Mouse (Mus musculus) neural tube, embryonic 11.5 days (tissue): ENCODE measurements around the gene Mmachc. TPM values are rescaled to one million over a fixed set of nuclear protein-coding genes. Genes with fewer than 3 reads are reported as not detected.

Source experiments
- ATAC-seq: fragments of 200-750 bp; cut with Nextera tagmentation; 2 replicates; pipeline ENCODE4 v1.8.0; 2017; ENCODE audit warnings: moderate number of reproducible peaks, mild to moderate bottlenecking, moderate TSS enrichment, moderate library complexity; ENCODE audit not compliant: insufficient read depth, low FRiP score, low TSS enrichment
- DNase-seq: peaks from one replicate; pipeline ENCODE4 v3.0.0-alpha.2; 2015; ENCODE audit warnings: low spot score
- H3K27ac ChIP-seq: fragments of 300-500 bp; sonication (generic); 2 replicates; pipeline ENCODE4 v1.5.1; 2014; ENCODE audit warnings: low read depth, mild to moderate bottlenecking, low read length
- H3K27me3 ChIP-seq: fragments of 300-500 bp; sonication (generic); 2 replicates; pipeline ENCODE4 v1.6.1; 2014; ENCODE audit warnings: mild to moderate bottlenecking, low read length, mixed read lengths; ENCODE audit not compliant: control insufficient read depth, insufficient read depth
- H3K36me3 ChIP-seq: fragments of 300-500 bp; sonication (generic); 2 replicates; pipeline ENCODE4 v1.6.1; 2014; ENCODE audit warnings: mild to moderate bottlenecking, low read length, moderate library complexity, mixed read lengths; ENCODE audit not compliant: control insufficient read depth, insufficient read depth
- H3K4me1 ChIP-seq: fragments of 300-500 bp; sonication (generic); 2 replicates; pipeline ENCODE4 v1.6.1; 2014; ENCODE audit warnings: low read length, mixed read lengths; ENCODE audit not compliant: control insufficient read depth, insufficient read depth
- H3K4me2 ChIP-seq: fragments of 300-500 bp; sonication (generic); 2 replicates; pipeline ENCODE4 v1.6.1; 2014; ENCODE audit warnings: low read depth, mild to moderate bottlenecking, moderate library complexity
- H3K4me3 ChIP-seq: fragments of 300-500 bp; sonication (generic); 2 replicates; pipeline ENCODE4 v1.5.1; 2014; ENCODE audit warnings: low read depth, low read length
- H3K9ac ChIP-seq: fragments of 300-500 bp; sonication (generic); 2 replicates; pipeline ENCODE4 v1.6.1; 2014; ENCODE audit warnings: mild to moderate bottlenecking, low read length
- H3K9me3 ChIP-seq: fragments of 300-500 bp; sonication (generic); 2 replicates; pipeline ENCODE4 v1.6.1; 2016; ENCODE audit warnings: low read length; ENCODE audit not compliant: control insufficient read depth
- WGBS: fragments of 180-500 bp; shearing (Covaris S2); extraction: QIAGEN DNeasy Blood & Tissue Kit; methylation state at CpG from one replicate; pipeline ENCODE4 v1.1.7; 2014; 5-methylcytosine and 5-hydroxymethylcytosine counted together
- polyA plus RNA-seq: library from polyadenylated mRNA; unstranded; fragments of >200 nt; fragmentation: Nextera tagmentation; extraction: Ambion mirVana; gene quantifications from 2 replicates; pipeline ENCODE4 v1.2.1, GENCODE M21; 2014

The Mmachc gene
- polyA plus RNA-seq, 1 experiment from 2014 or later, result 17.6 TPM

DNA sequence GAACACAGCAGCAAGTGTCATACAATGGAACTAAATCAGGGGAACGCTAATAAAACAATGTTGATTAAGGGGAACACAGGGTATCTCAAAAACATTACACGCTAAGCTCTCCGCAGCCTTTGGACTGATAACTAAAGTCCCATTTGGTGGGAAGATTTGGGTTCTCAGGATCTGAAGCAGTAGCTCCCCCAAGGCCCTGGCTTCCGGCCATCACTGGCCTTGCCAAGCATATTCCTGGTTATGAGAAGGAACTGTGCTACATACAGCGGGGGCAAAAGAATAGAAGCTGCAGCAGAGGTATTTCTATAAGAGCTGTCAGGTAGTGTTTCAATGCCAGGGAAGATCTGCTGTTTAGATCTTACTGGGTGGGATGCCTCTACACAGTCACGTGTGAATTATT is 55.0 kb downstream of the Mmachc start:
- 0 out of 2 replicates have a peak, but pooled peaks cover 6% of the 10 kb centered on the region for H3K4me1 ChIP-seq
- H3K9me3 ChIP-seq, result no peaks in the 10 kb centered on the region
- WGBS, result 90% methylated on average over 6 of the region's 6 CpGs
- ATAC-seq (no peak), DNase-seq (no peak)
- H3K9ac ChIP-seq, result no peak overlapping the region
- no peak overlapping the region for H3K4me2 ChIP-seq
- H3K4me3 ChIP-seq, result no peak overlapping the region
- no peaks in the 10 kb centered on the region for H3K27me3 ChIP-seq
- no peaks in the 10 kb centered on the region for H3K36me3 ChIP-seq
- H3K27ac ChIP-seq, result no peak overlapping the region

Other genes starting within 250 kb of the Mmachc start
- gene Mast2, start 244.2 kb downstream of the Mmachc start, polyA plus RNA-seq, result 31.9 and 36.5 TPM in 2 replicates
- 4.7 and 4.9 TPM in 2 replicates for gene Ipp, start 200.9 kb downstream of the Mmachc start, polyA plus RNA-seq
- 34.0 and 36.9 TPM in 2 replicates for gene Tmem69, start 152.5 kb downstream of the Mmachc start, polyA plus RNA-seq
- gene Gpbp1l1, start 150.7 kb downstream of the Mmachc start, polyA plus RNA-seq, result 31.5 and 33.7 TPM in 2 replicates
- gene Ccdc17, start 111.8 kb downstream of the Mmachc start, polyA plus RNA-seq, result 2.3 and 2.4 TPM in 2 replicates
- 256 and 265 TPM in 2 replicates for gene Nasp, start 80.5 kb downstream of the Mmachc start, polyA plus RNA-seq
- gene Akr1a1, start 56.7 kb downstream of the Mmachc start, polyA plus RNA-seq, result 614 and 619 TPM in 2 replicates
- 902 and 917 TPM in 2 replicates for gene Prdx1, start 22.9 kb downstream of the Mmachc start, polyA plus RNA-seq
- gene Ccdc163, start 103 bp upstream of the Mmachc start, polyA plus RNA-seq, result 23.8 and 31.4 TPM in 2 replicates
- gene Tesk2, start 12.5 kb upstream of the Mmachc start, polyA plus RNA-seq, result 8.9 and 9.8 TPM in 2 replicates
- gene Toe1, start 99.2 kb upstream of the Mmachc start, polyA plus RNA-seq, result 34.8 and 36.1 TPM in 2 replicates
- gene Mutyh, start 99.3 kb upstream of the Mmachc start, polyA plus RNA-seq, result 15.5 and 17.4 TPM in 2 replicates
- gene Hpdl, start 113.3 kb upstream of the Mmachc start, polyA plus RNA-seq, result 1.2 and 1.3 TPM in 2 replicates
- 11.1 and 13.6 TPM in 2 replicates for gene Zswim5, start 169.0 kb upstream of the Mmachc start, polyA plus RNA-seq